Mouse (Mus musculus): ENCODE data around the gene Tssk1.
A peak's percentile ranks its signal among the peaks of the same experiment; 100 is the strongest.

The Tssk1 gene

GRCm38 (mm10) chr16:17893923-17894322 lies at the start of gene Tssk1:
TSS of gene Tssk1 (plus strand) at chr16:17894223.
- DNase-seq (ENCODE audit: low spot score): no peak

- DNase-seq (ENCODE audit: low spot score): no peak
Observed at GRCm38 (mm10) chr16:17848431-17848830, 45.6 kb upstream of the Tssk1 start.

GRCm38 (mm10) chr16:17848928-17849327 lies 45.1 kb upstream of the Tssk1 start:
- no peak for DNase-seq (ENCODE audit: low spot score)

GRCm38 (mm10) chr16:17849486-17849885 lies 44.5 kb upstream of the Tssk1 start:
- DNase-seq (ENCODE audit: low spot score): no peak

- DNase-seq (ENCODE audit: low spot score): no peak
Observed at GRCm38 (mm10) chr16:17851331-17851730, 42.7 kb upstream of the Tssk1 start.

- no peak for DNase-seq (ENCODE audit: low spot score)
Observed at GRCm38 (mm10) chr16:17851860-17852259, 42.2 kb upstream of the Tssk1 start.

- no peak for DNase-seq (ENCODE audit: low spot score)
Observed at GRCm38 (mm10) chr16:17853263-17853662, 40.8 kb upstream of the Tssk1 start.

GRCm38 (mm10) chr16:17857157-17857556 lies 36.9 kb upstream of the Tssk1 start:
- DNase-seq (ENCODE audit: low spot score): no peak

- DNase-seq (ENCODE audit: low spot score): no peak
Observed at GRCm38 (mm10) chr16:17858592-17858991, 35.4 kb upstream of the Tssk1 start.

GRCm38 (mm10) chr16:17865293-17865692 lies 28.7 kb upstream of the Tssk1 start:
- DNase-seq (ENCODE audit: low spot score): no peak

- DNase-seq (ENCODE audit: low spot score): no peak
Observed at GRCm38 (mm10) chr16:17865770-17866169, 28.3 kb upstream of the Tssk1 start.

GRCm38 (mm10) chr16:17871248-17871647 lies 22.8 kb upstream of the Tssk1 start:
- no peak for DNase-seq (ENCODE audit: low spot score)

- no peak for DNase-seq (ENCODE audit: low spot score)
Observed at GRCm38 (mm10) chr16:17872995-17873394, 21.0 kb upstream of the Tssk1 start.

GRCm38 (mm10) chr16:17875174-17875573 lies 18.8 kb upstream of the Tssk1 start:
- DNase-seq (ENCODE audit: low spot score): no peak

- no peak for DNase-seq (ENCODE audit: low spot score)
Observed at GRCm38 (mm10) chr16:17876096-17876495, 17.9 kb upstream of the Tssk1 start.

GRCm38 (mm10) chr16:17879571-17879970 lies 14.5 kb upstream of the Tssk1 start:
- DNase-seq (ENCODE audit: low spot score): no peak

GRCm38 (mm10) chr16:17882196-17882595 lies 11.8 kb upstream of the Tssk1 start:
- DNase-seq (ENCODE audit: low spot score): no peak

- DNase-seq (ENCODE audit: low spot score): no peak
Observed at GRCm38 (mm10) chr16:17884116-17884515, 9.9 kb upstream of the Tssk1 start.

GRCm38 (mm10) chr16:17889689-17890341 lies 4.2 kb upstream of the Tssk1 start:
- DNase-seq (ENCODE audit: low spot score): no peak

- DNase-seq (ENCODE audit: low spot score): no peak
Observed at GRCm38 (mm10) chr16:17890342-17890727, 3.7 kb upstream of the Tssk1 start.

GRCm38 (mm10) chr16:17890917-17891566 lies 3.0 kb upstream of the Tssk1 start:
- DNase-seq (ENCODE audit: low spot score): peak; percentile 69

- DNase-seq (ENCODE audit: low spot score): peak; percentile 96
Observed at GRCm38 (mm10) chr16:17891567-17891959, 2.5 kb upstream of the Tssk1 start, which contains the start of gene Gm20518. TSS of gene Gm20518 (minus strand) at chr16:17891671.

- peak; percentile 51 for DNase-seq (ENCODE audit: low spot score)
Observed at GRCm38 (mm10) chr16:17892606-17893005, 1.4 kb upstream of the Tssk1 start.

- DNase-seq (ENCODE audit: low spot score): no peak
Observed at GRCm38 (mm10) chr16:17896091-17896490, 2.1 kb downstream of the Tssk1 start.

Measured in ovary, adult 18-20 months (tissue).